15 mouse cellular contexts compared by ENCODE assay signal in genomic region chr6:38072137-38072796, GRCm38 (mm10). TPM values are rescaled to one million over a fixed set of nuclear protein-coding genes. Genes with fewer than 3 reads are reported as not detected.
DNase-seq lines count a peak whose midpoint lies in the region; ATAC-seq lines count a peak whose summit lies in the region.
"Had no signal": no experiment of that assay in that cellular context is flagged by ENCODE, and none has a peak within 500 bp of the region (broad histone marks: within the 10 kb centered on the region; RNA-seq: fewer than 3 reads in every experiment).

No protein-coding gene starts in this region.

- H3K4me2 ChIP-seq in liver, embryonic 12.5 days, result no peak overlapping the region
- H3K4me2 ChIP-seq: midbrain, embryonic 13.5 days had no signal

- H3K36me3 ChIP-seq in liver, embryonic 12.5 days, result no peaks in the 10 kb centered on the region
- H3K36me3 ChIP-seq: midbrain, embryonic 13.5 days had no signal

- no peak overlapping the region for H3K9ac ChIP-seq in liver, embryonic 12.5 days
- H3K9ac ChIP-seq: midbrain, embryonic 13.5 days had no signal

- peaks cover 23% of the 10 kb centered on the region for H3K4me1 ChIP-seq in liver, embryonic 12.5 days
- H3K4me1 ChIP-seq: midbrain, embryonic 13.5 days had no signal

- peak; percentile 61 for ATAC-seq in liver, embryonic 12.5 days
- ATAC-seq: midbrain, embryonic 13.5 days had no signal

- H3K9me3 ChIP-seq in liver, embryonic 12.5 days (replicated peaks), result 0 out of 2 replicates have a peak, but pooled peaks cover 7% of the 10 kb centered on the region
- H3K9me3 ChIP-seq: midbrain, embryonic 13.5 days had no signal

- no peaks in the 10 kb centered on the region for H3K27me3 ChIP-seq in liver, embryonic 12.5 days (replicated peaks)
- H3K27me3 ChIP-seq: midbrain, embryonic 13.5 days had no signal

- 53% methylated on average over 5 of the region's 5 CpGs for whole genome bisulfite sequencing in liver, embryonic 12.5 days (ENCODE audit: insufficient replicate concordance)

- DNase-seq in 3T3-L1 (ENCODE audit: low read depth, low spot score), result peak; percentile 68
- DNase-seq in Muller cell, postnatal 12 days (ENCODE audit: inconsistent ontology term), result peak; percentile 71
- DNase-seq in kidney, adult 9 months, result peak; percentile 88
- DNase-seq in cerebellum, postnatal 36 days, result no peak
- DNase-seq in left cerebral cortex, adult 8-10 months (ENCODE audit: low spot score in 2 of 2), result no peak
- no peak for DNase-seq in cerebellum, postnatal 10 days
- DNase-seq: cerebellum, adult 2 months; left cerebral cortex, postnatal 4 days had no signal

- H3K27ac ChIP-seq in liver, embryonic 12.5 days, result 0 out of 2 replicates have a peak overlapping the region, but pooled peaks have one; percentile 7
- H3K27ac ChIP-seq: midbrain, embryonic 13.5 days had no signal

- no peak overlapping the region for H3K4me3 ChIP-seq in liver, embryonic 12.5 days
- H3K4me3 ChIP-seq: midbrain, embryonic 13.5 days had no signal

RNA-seq across cellular contexts. Expression of gene Svopl, which starts 25.5 kb away (rescaled TPM):
- 0.05 TPM in 1 of 2 replicates, not detected in the other for polyA plus RNA-seq in liver, embryonic 12.5 days (2016; fragmentation: Nextera tagmentation; extraction: Ambion mirVana)
- total RNA-seq in left cerebral cortex, adult 8-10 months (2022), result under 1 TPM in 1 of 4 experiments, not detected in 3; 0.28 TPM
- total RNA-seq: hematopoietic stem cell, adult 5-6 weeks; left cerebral cortex, postnatal 4 days had no signal

RNA-seq across cellular contexts. Expression of gene Tmem213, which starts 36.8 kb away (rescaled TPM):
- polyA plus RNA-seq in liver, embryonic 12.5 days (2016; fragmentation: Nextera tagmentation; extraction: Ambion mirVana), result not detected in 2 replicates
- total RNA-seq in left cerebral cortex, adult 8-10 months (2022), result not detected
- total RNA-seq: heart, adult 8-10 months; hematopoietic stem cell, adult 5-6 weeks; layer of hippocampus, adult 8-10 months; left cerebral cortex, postnatal 4 days had no signal
- polyA plus RNA-seq: cerebellum, adult 2 months; neural tube, embryonic 11.5 days; spleen, adult 2 months had no signal

RNA-seq across cellular contexts. Expression of gene Atp6v0a4, which starts 52.1 kb away (rescaled TPM):
- 0.10 TPM in 1 of 2 replicates, not detected in the other for polyA plus RNA-seq in liver, embryonic 12.5 days (2016; fragmentation: Nextera tagmentation; extraction: Ambion mirVana)
- total RNA-seq in left cerebral cortex, adult 8-10 months (2022), result 10 to 100 TPM in 2 of 4 experiments, 1 to 10 TPM in 2; 1.6 to 13.4 (median 6.3) TPM
- total RNA-seq: hematopoietic stem cell, adult 5-6 weeks had no signal
- polyA plus RNA-seq: neural tube, embryonic 11.5 days had no signal

Comparison
In these comparisons a context has a peak if more than half of its experiments do, and no peak if none do; other contexts are left out.
1. DNase-seq: peak in 3T3-L1 (single experiment), Muller cell, postnatal 12 days (single experiment) and kidney, adult 9 months (single experiment); none in cerebellum, postnatal 36 days (0 of 2), left cerebral cortex, adult 8-10 months (0 of 2) and cerebellum, postnatal 10 days (0 of 2).